Mouse (Mus musculus) adrenal gland, adult 2 months (tissue): Measurements from ENCODE around the gene Gm20431. TPM values are rescaled to one million over a fixed set of nuclear protein-coding genes. Genes with fewer than 3 reads are reported as not detected.

ENCODE experiments used
- DNase-seq: peaks from one replicate; pipeline ENCODE4 v3.0.0; 2021
- long read RNA-seq: library from polyadenylated mRNA; stranded (forward); transcript quantifications from one replicate; pipeline ENCODE4 v2.0.0, GENCODE M21; 2021
- polyA plus RNA-seq: library from polyadenylated mRNA; depleted of rRNA; stranded (reverse); fragments of >200 nt; gene quantifications from 2 replicates; pipeline ENCODE4 v1.2.3, GENCODE M21; 2012; rRNA removed
- total RNA-seq, 2 experiments: library from RNA; stranded (reverse); gene quantifications; 2 replicates each; pipeline ENCODE4 v1.2.3; 2021

The Gm20431 gene
- total RNA-seq = 10 to 100 TPM; 20.0 to 21.0 TPM
- polyA plus RNA-seq = 31.2 and 38.6 TPM in 2 replicates
- long read RNA-seq, partial matches to known transcripts = 0 of 1 reads
- long read RNA-seq, other reads (novel, unspliced or antisense) = 1 of 1 reads

- DNase-seq = peak; percentile 97
These were observed at the start of gene Gm20431 for GRCm38 (mm10) chr2:167661270-167662203. Gene Gm20431 (minus strand): TSS chr2:167661496.

GRCm38 (mm10) chr2:167710574-167710973 lies 49.3 kb upstream of the Gm20431 start:
- DNase-seq = no peak

- no peak for DNase-seq
These were observed 48.7 kb upstream of the Gm20431 start for GRCm38 (mm10) chr2:167709969-167710368.

- DNase-seq = peak; percentile 76
These were observed 47.1 kb upstream of the Gm20431 start for GRCm38 (mm10) chr2:167708373-167708772.

GRCm38 (mm10) chr2:167706183-167706939 lies 45.1 kb upstream of the Gm20431 start:
- DNase-seq = peak; percentile 70

- no peak for DNase-seq
These were observed 43.1 kb upstream of the Gm20431 start for GRCm38 (mm10) chr2:167704409-167704808.

GRCm38 (mm10) chr2:167702126-167702525 lies 40.8 kb upstream of the Gm20431 start:
- DNase-seq = peak; percentile 67

GRCm38 (mm10) chr2:167701472-167701871 lies 40.2 kb upstream of the Gm20431 start:
- no peak for DNase-seq

GRCm38 (mm10) chr2:167700018-167700417 lies 38.7 kb upstream of the Gm20431 start:
- DNase-seq = peak; percentile 80

- DNase-seq = peak; percentile 88
These were observed 36.6 kb upstream of the Gm20431 start for GRCm38 (mm10) chr2:167697902-167698301.

GRCm38 (mm10) chr2:167696143-167696542 lies 34.8 kb upstream of the Gm20431 start:
- DNase-seq = peak; percentile 78

- no peak for DNase-seq
These were observed 34.2 kb upstream of the Gm20431 start for GRCm38 (mm10) chr2:167695491-167695890.

GRCm38 (mm10) chr2:167694963-167695362 lies 33.7 kb upstream of the Gm20431 start:
- DNase-seq = no peak

GRCm38 (mm10) chr2:167694244-167694643 lies 32.9 kb upstream of the Gm20431 start:
- peak; percentile 68 for DNase-seq

- DNase-seq = no peak
These were observed 32.2 kb upstream of the Gm20431 start for GRCm38 (mm10) chr2:167693540-167693939.

- DNase-seq = peak; percentile 47
These were observed 31.5 kb upstream of the Gm20431 start for GRCm38 (mm10) chr2:167692831-167693230.

GRCm38 (mm10) chr2:167691871-167692661 lies 30.8 kb upstream of the Gm20431 start:
- DNase-seq = peak; percentile 65

GRCm38 (mm10) chr2:167691410-167691809 lies 30.1 kb upstream of the Gm20431 start:
- DNase-seq = peak; percentile 53

- DNase-seq = peak; percentile 64
These were observed 29.6 kb upstream of the Gm20431 start for GRCm38 (mm10) chr2:167690962-167691311.

GRCm38 (mm10) chr2:167690219-167690961 lies 29.1 kb upstream of the Gm20431 start:
- peak; percentile 85 for DNase-seq
